Mouse (Mus musculus): ENCODE results near the gene Taf1d. TPM values are rescaled to one million over a fixed set of nuclear protein-coding genes. Genes with fewer than 3 reads are reported as not detected.

The Taf1d gene
- total RNA-seq, 4 experiments from 2014 or later = 33.5 to 41.3 (median 37.2) TPM

Small RNAs within 50 kb of the gene (microRNA-seq; reads per million reads assigned to microRNA genes)
- gene Gm49349 = 0 reads per million in 2 experiments
- gene mmu-mir-7650 = 0 reads per million in 2 experiments

Other genes starting within 250 kb of the Taf1d start
- not detected for gene Hephl1, start 194.1 kb upstream of the Taf1d start, total RNA-seq (2022)
- 1 to 10 TPM; 6.1 to 8.6 (median 6.3) TPM for gene Vstm5, start 67.2 kb upstream of the Taf1d start, total RNA-seq (2022)
- gene Med17, start 26.3 kb upstream of the Taf1d start, total RNA-seq (2022) = 10 to 100 TPM; 38.4 to 41.2 (median 39.5) TPM
- 10 to 100 TPM; 17.3 to 28.3 (median 25.1) TPM for gene 4931406C07Rik, start 234 bp downstream of the Taf1d start, total RNA-seq (2022)
- gene Cep295, start 51.6 kb downstream of the Taf1d start, total RNA-seq (2022) = 10 to 100 TPM; 25.5 to 28.8 (median 26.0) TPM
- 1 to 10 TPM; 6.6 to 9.6 (median 8.9) TPM for gene Smco4, start 187.2 kb downstream of the Taf1d start, total RNA-seq (2022)

Data from layer of hippocampus, adult 8-10 months (tissue).